8 mouse cellular contexts compared by ENCODE assay signal in the genomic region with DNA sequence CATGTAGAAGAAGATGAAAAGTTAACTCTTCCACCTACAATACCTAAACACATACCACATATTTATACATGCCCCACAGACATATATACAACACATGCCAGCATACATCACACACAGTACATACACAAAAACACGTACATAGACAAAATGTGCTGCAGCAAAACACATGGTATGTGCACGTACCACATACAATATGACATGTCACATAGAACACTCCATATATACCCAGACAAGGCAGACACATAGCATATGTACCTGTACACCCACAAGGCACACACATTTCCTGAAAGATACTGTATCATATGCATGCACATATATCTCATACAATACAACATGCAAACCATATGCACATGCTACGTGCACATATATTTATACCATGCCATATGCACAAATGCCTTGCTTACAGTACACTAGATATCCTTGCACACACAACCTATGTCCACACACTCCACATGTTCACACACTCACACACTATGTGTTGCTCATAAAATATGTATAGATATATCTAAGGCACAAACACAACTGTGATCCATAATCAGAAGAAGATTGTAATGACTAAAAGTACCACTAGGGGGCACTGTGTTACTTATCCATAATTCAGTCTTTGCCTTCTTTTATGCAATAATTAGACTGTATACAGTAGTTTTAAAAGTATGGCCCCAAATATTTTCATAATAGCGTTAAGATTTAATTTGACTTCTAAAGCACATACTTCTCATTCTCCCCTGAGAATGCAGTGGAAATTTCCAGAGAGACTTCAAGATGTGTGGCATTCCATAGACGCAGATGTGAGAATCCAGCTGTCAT. TPM values are rescaled to one million over a fixed set of nuclear protein-coding genes. Genes with fewer than 3 reads are reported as not detected.
DNase-seq lines count a peak whose midpoint lies in the region; TF ChIP-seq lines count a peak whose summit lies in the region.
"Had no signal": no experiment of that assay in that cellular context is flagged by ENCODE, and none has a peak within 500 bp of the region (broad histone marks: within the 10 kb centered on the region; RNA-seq: fewer than 3 reads in every experiment).

No protein-coding gene starts in this region.

- no peak overlapping the region for H3K9ac ChIP-seq in ES-Bruce4 (ENCODE audit: low read depth, poor library complexity, severe bottlenecking)
- H3K9ac ChIP-seq: stomach, embryonic 15.5 days had no signal

- intact Hi-C loops in left cerebral cortex, postnatal 10 days (cut with DNase I), result loop anchor here (1.0 to 5.0 kb wide), 2 partner anchors 144 to 326 kb away; no protein-coding TSS in a partner anchor

- no peak overlapping the region for H3K4me3 ChIP-seq in ES-Bruce4 (ENCODE audit: low read depth, low read length)
- H3K4me3 ChIP-seq: stomach, embryonic 15.5 days had no signal

- no peaks in the 10 kb centered on the region for H3K9me3 ChIP-seq in ES-Bruce4 (replicated peaks; ENCODE audit: control insufficient read depth, insufficient read depth, low read length, poor library complexity, severe bottlenecking)
- H3K9me3 ChIP-seq: stomach, embryonic 15.5 days had no signal

- TF ChIP-seq POLR2A in ES-Bruce4 (IDR thresholded peaks at IDR 0.05; ENCODE audit: insufficient read depth, low read length), result no peak

- no peaks in the 10 kb centered on the region for H3K4me1 ChIP-seq in ES-Bruce4 (ENCODE audit: control insufficient read depth, insufficient read depth, low read length)
- H3K4me1 ChIP-seq: stomach, embryonic 15.5 days had no signal

- H3K36me3 ChIP-seq in ES-Bruce4 (ENCODE audit: control insufficient read depth, insufficient read depth, low read length, poor library complexity, severe bottlenecking), result no peaks in the 10 kb centered on the region
- H3K36me3 ChIP-seq: stomach, embryonic 15.5 days had no signal

- no peaks in the 10 kb centered on the region for H3K27me3 ChIP-seq in ES-Bruce4 (ENCODE audit: control insufficient read depth, insufficient read depth, low read length, poor library complexity, severe bottlenecking)
- H3K27me3 ChIP-seq: stomach, embryonic 15.5 days had no signal

- DNase-seq in kidney, adult 9 months, result peak; percentile 55
- no peak for DNase-seq in kidney, postnatal 10 days
- peak; percentile 73 for DNase-seq in adipocyte (ENCODE audit: low spot score)
- peak; percentile 79 for DNase-seq in induced T-regulatory cell, adult 2 months (ENCODE audit: low read depth)
- DNase-seq in kidney, adult 11 months, result no peak
- no peak for DNase-seq in left cerebral cortex, postnatal 10 days (ENCODE audit: extremely low spot score in 1 of 2, low spot score in 2 of 2)

- H3K27ac ChIP-seq in ES-Bruce4 (ENCODE audit: insufficient read depth, low read length), result no peak overlapping the region
- H3K27ac ChIP-seq: stomach, embryonic 15.5 days had no signal

- TF ChIP-seq EP300 in ES-Bruce4 (IDR thresholded peaks at IDR 0.05; ENCODE audit: insufficient read depth, low read depth, low read length), result no peak

- peak; percentile 19 for TF ChIP-seq CTCF in ES-Bruce4 (IDR thresholded peaks at IDR 0.05; ENCODE audit: low read depth, low read length)

RNA-seq across cellular contexts. Expression of a gene that starts 12.5 kb away (rescaled TPM):
- polyA plus RNA-seq in ES-Bruce4 (2011; ENCODE audit: insufficient read depth, insufficient read length, low read depth, missing spikeins), result 13.0 and 13.8 TPM in 2 replicates
- 10 to 100 TPM; 20.6 to 22.5 TPM for total RNA-seq in left cerebral cortex, postnatal 10 days (2021)

Comparison
In these comparisons a context has a peak if more than half of its experiments do, and no peak if none do; other contexts are left out.
1. DNase-seq: peak in kidney, adult 9 months (single experiment), adipocyte (single experiment) and induced T-regulatory cell, adult 2 months (single experiment); none in kidney, postnatal 10 days (single experiment), kidney, adult 11 months (single experiment) and left cerebral cortex, postnatal 10 days (0 of 2).